Mouse (Mus musculus) cerebellum, adult 8-10 months (tissue): ENCODE data around the gene Rbm19.

Experiments used
- DNase-seq: peaks from one replicate; pipeline ENCODE4 v3.0.0; 2022

The Rbm19 gene

GRCm38 (mm10) chr5:120171865-120172728 is 55.8 kb downstream of the Rbm19 start:
- DNase-seq: no peak

DNA sequence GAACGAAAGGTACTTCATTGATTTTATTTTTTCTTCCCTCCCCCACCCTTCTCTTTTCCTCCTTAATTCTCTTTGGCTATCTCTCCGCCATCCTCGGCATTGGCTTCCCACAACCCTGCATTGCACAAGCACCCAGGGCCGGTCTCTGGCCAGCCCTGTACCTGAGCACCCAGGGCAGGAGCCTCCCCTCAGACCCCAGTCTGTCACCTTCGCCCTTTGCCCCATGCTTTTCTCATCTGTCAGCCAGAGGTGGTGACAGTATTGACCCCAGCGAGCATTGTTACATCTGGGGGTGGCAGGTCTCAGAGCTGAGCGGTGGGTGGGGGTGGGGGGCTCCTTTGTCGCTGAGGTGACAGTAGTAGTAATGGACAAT is 56.5 kb downstream of the Rbm19 start:
- no peak for DNase-seq

- peak; percentile 66 for DNase-seq
These were observed 58.1 kb downstream of the Rbm19 start for GRCm38 (mm10) chr5:120174317-120174716.

GRCm38 (mm10) chr5:120175217-120175616 is 59.0 kb downstream of the Rbm19 start:
- no peak for DNase-seq

GRCm38 (mm10) chr5:120176246-120177065 is 60.2 kb downstream of the Rbm19 start:
- peak; percentile 77 for DNase-seq

- no peak for DNase-seq
These were observed 60.7 kb downstream of the Rbm19 start for GRCm38 (mm10) chr5:120177066-120177340.

- no peak for DNase-seq
These were observed 63.8 kb downstream of the Rbm19 start for GRCm38 (mm10) chr5:120180102-120180501.

DNA sequence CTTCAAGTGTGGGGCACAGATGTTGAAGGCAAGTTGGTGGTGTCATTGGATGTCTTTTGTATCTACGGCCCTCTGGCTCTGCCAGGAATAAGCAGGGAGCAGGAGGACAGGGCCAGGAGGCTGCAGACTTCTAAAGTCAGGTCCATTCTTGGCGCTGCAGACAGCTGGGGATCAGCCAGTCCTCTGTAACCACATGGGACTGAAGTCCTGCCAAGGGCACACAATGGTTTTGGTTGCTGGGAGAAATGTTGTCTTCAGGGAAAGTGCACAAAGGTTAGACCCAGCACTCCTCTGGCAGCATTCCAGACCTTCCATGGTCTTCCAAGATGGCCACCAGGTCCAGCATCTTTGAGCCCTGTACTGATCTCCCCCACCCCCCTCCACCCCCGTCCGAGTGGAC is 65.1 kb downstream of the Rbm19 start:
- no peak for DNase-seq

DNA sequence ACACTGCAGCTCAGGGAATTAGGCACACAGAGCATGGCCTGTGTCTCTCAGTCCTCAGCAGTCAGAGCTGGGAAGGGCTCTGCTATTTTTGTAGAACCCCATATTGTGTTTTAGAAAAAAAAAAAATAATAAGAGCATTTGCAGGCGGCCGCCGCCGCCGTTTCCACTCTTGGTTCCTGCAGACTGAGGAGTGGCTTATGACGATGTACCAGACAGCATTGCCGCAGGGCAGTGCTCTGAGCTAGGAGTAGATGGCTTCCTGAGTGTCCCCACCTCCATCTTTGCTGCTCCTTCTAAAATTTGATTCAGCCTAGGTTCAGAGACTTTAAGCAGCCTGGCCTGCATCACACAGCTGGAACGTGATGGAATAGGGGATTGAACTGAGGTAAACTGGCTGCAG is 67.1 kb downstream of the Rbm19 start:
- DNase-seq: no peak

DNA sequence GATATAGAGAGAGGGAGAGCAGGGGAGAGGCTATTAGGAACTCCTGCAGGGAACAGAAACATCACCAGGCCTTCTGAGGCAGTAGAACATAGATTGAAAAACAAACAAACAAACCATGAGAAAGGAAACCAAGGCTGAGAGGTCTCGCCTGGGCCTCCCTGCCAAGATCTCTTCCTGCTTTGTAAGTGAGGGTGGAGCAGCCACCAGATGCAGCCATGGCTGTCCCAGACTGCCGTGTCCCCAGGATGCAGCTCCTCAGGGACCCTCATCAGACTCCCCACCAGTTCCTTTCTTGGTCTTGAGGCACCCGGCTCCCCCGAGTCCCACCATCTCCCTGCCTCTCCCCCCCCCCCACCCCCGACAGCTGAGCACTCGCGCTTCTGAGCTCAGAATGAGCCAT is 67.5 kb downstream of the Rbm19 start:
- no peak for DNase-seq

DNA sequence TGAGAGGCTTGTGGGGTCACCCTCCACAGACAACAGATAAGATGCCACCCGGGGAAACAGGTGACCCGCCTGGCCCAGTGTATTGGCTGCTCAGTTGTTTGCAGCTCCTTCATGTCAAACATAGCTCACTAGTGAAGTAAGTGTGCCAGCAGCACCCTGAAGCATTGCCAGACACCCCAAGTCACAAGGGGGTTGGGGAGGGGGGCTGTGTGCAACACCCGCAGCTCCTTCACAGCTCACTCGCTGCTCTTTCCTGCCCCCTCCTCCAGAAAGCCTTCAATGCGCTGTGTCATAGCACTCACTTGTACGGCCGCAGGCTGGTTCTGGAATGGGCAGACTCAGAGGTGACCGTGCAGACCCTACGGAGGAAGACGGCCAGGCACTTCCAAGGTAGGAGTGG is 69.7 kb downstream of the Rbm19 start:
- DNase-seq: no peak

- peak; percentile 86 for DNase-seq
These were observed 72.3 kb downstream of the Rbm19 start for GRCm38 (mm10) chr5:120188541-120188940.

- no peak for DNase-seq
These were observed 73.8 kb downstream of the Rbm19 start for GRCm38 (mm10) chr5:120190001-120190582.

- no peak for DNase-seq
These were observed 75.4 kb downstream of the Rbm19 start for GRCm38 (mm10) chr5:120191620-120192019.

DNA sequence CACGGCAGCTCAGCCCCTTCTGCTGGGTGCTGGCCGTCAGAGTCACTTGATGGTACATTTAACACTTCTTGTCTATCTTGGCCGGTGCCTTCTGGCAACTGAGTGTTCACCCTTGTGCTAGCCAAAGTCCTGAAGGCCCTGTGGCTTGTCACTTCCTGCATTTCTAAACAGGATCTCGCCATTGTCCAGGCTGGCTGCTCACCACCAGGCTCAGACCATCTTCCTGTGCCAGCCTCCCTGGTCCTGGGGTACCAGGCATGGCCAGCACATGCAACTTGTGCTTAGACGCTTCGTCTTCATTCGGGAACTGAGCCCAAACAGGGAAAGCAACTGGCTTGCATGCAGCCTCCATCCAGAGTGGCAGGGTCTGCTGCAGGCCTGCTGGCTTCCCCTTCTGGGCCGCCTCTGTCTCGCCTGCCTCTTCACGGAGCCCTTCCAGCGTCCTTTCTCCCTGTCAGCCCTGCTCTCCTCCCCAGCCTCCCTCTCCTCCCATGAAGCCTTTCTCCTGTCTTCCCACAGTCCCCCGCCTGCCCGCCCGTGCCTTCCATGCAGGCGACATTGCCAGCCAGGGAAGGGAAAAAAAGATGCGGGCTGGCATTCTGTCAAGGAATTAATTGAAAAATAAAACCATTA is 78.2 kb downstream of the Rbm19 start:
- DNase-seq: no peak

- DNase-seq: no peak
These were observed 78.7 kb downstream of the Rbm19 start for GRCm38 (mm10) chr5:120194948-120195347.

GRCm38 (mm10) chr5:120196879-120197278 is 80.6 kb downstream of the Rbm19 start:
- DNase-seq: no peak

GRCm38 (mm10) chr5:120197813-120198387 is 81.6 kb downstream of the Rbm19 start:
- peak; percentile 6 for DNase-seq

GRCm38 (mm10) chr5:120199865-120200264 is 83.6 kb downstream of the Rbm19 start:
- no peak for DNase-seq

DNA sequence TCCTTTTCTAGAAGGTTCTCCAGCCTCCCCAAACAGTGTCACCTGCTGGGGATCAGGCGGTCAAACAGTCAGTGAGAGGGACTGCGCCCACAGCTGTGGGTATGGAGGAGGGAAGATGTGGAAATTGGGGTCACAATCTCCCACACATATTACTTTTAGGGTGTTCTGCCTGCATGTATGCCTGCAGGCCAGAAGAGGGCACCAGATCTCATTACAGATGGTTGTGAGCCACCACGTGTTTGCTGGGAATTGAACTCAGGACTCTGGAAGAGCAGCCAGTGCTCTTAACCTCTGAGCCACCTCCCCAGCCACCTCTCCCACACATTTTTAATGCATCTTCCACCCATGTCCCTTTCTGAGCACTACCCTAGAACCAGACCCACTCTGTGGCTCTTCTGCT is 88.1 kb downstream of the Rbm19 start:
- no peak for DNase-seq

- DNase-seq: no peak
These were observed 90.2 kb downstream of the Rbm19 start for GRCm38 (mm10) chr5:120206313-120206943.

- no peak for DNase-seq
These were observed 91.2 kb downstream of the Rbm19 start for GRCm38 (mm10) chr5:120207492-120207891.

DNA sequence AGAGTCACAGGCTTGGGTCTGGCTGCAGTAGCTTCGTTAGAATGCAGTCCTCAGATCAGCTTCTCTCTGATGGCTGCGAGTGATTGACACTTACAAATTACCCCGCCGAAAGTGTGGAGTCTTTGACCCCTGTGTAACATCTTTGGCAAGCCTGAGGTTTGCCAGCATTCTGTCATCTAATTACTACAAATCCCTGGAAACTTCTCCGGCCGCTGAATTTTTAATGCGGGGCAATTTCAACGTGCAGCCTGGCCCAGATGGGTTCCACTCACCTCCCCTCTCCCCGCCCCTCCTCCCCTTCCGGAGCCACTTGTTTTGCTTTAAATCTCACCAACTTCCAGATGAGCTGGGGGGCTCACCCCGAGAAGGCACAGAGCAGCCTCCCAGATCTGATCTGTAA is 94.4 kb downstream of the Rbm19 start:
- DNase-seq: no peak
